In genomic region chr14:105793010-105793702, GRCm38 (mm10) we compare ENCODE assay signal across 26 mouse cellular contexts.
A peak's percentile ranks its signal among the peaks of the same experiment; 100 is the strongest.
DNase-seq lines count a peak whose midpoint lies in the region; ATAC-seq and TF ChIP-seq lines count a peak whose summit lies in the region.
"Had no signal": no experiment of that assay in that cellular context is flagged by ENCODE, and none has a peak within 500 bp of the region (broad histone marks: within the 10 kb centered on the region; RNA-seq: fewer than 3 reads in every experiment).

No protein-coding gene starts in this region.

- H3K79me2 ChIP-seq in liver, adult 2 months (ENCODE audit: control insufficient read depth, insufficient read depth, low read length), result no peaks in the 10 kb centered on the region

- ATAC-seq in kidney, embryonic 14.5 days (ENCODE audit: low FRiP score, low TSS enrichment), result no peak
- ATAC-seq in liver, embryonic 11.5 days (replicated peaks; ENCODE audit: low FRiP score), result no peak
- ATAC-seq in intestine, embryonic 16.5 days, result peak; percentile 98
- no peak for ATAC-seq in midbrain, postnatal 0 days (ENCODE audit: low FRiP score)
- ATAC-seq: forebrain, embryonic 13.5 days; forebrain, postnatal 0 days; Patski had no signal

- no peak for TF ChIP-seq POLR2A in kidney, adult 2 months (IDR thresholded peaks at IDR 0.05; ENCODE audit: low read depth, low read length)
- no peak for TF ChIP-seq POLR2A in liver, adult 2 months (IDR thresholded peaks at IDR 0.05; ENCODE audit: extremely low read depth, insufficient read depth, low read length)

- TF ChIP-seq CTCF in kidney, adult 2 months (conservative IDR thresholded peaks at IDR 0.05; ENCODE audit: insufficient read depth, insufficient read length, low read depth, low read length), result no peak
- no peak for TF ChIP-seq CTCF in liver, adult 2 months (IDR thresholded peaks at IDR 0.05; ENCODE audit: low read depth, low read length)
- no peak for TF ChIP-seq CTCF in midbrain, postnatal 0 days (IDR thresholded peaks at IDR 0.05)

- no peak overlapping the region for H3K27ac ChIP-seq in kidney, adult 2 months (ENCODE audit: insufficient read depth, low read depth, low read length)
- H3K27ac ChIP-seq in kidney, embryonic 14.5 days (ENCODE audit: low read depth, low read length), result no peak overlapping the region
- no peak overlapping the region for H3K27ac ChIP-seq in liver, adult 2 months (replicated peaks; ENCODE audit: insufficient read depth, low read depth, low read length)
- H3K27ac ChIP-seq in liver, embryonic 11.5 days (ENCODE audit: low read depth, low read length), result no peak overlapping the region
- no peak overlapping the region for H3K27ac ChIP-seq in intestine, embryonic 16.5 days (ENCODE audit: low read length)
- no peak overlapping the region for H3K27ac ChIP-seq in midbrain, postnatal 0 days (ENCODE audit: low read depth, low read length)
- H3K27ac ChIP-seq: forebrain, embryonic 10.5 days; forebrain, embryonic 13.5 days; gastrocnemius, adult 2 months; heart, embryonic 15.5 days; hindbrain, embryonic 10.5 days; hindbrain, embryonic 13.5 days had no signal

- H3K27me3 ChIP-seq in kidney, adult 2 months (replicated peaks; ENCODE audit: control insufficient read depth, insufficient read depth, low read length), result no peaks in the 10 kb centered on the region
- H3K27me3 ChIP-seq in kidney, embryonic 14.5 days (ENCODE audit: control insufficient read depth, insufficient read depth, low read length), result no peaks in the 10 kb centered on the region
- H3K27me3 ChIP-seq in liver, adult 2 months (ENCODE audit: control insufficient read depth, insufficient read depth, low read length), result no peaks in the 10 kb centered on the region
- H3K27me3 ChIP-seq in liver, embryonic 11.5 days (replicated peaks; ENCODE audit: control insufficient read depth, insufficient read depth, low read length), result no peaks in the 10 kb centered on the region
- H3K27me3 ChIP-seq in intestine, embryonic 16.5 days (replicated peaks; ENCODE audit: control insufficient read depth, insufficient read depth, low read length), result no peaks in the 10 kb centered on the region
- no peaks in the 10 kb centered on the region for H3K27me3 ChIP-seq in midbrain, postnatal 0 days (ENCODE audit: insufficient read depth, low read length)
- H3K27me3 ChIP-seq: CH12.LX; forebrain, embryonic 13.5 days; heart, embryonic 12.5 days; heart, embryonic 15.5 days; hindbrain, embryonic 13.5 days; Patski had no signal

- no peaks in the 10 kb centered on the region for H3K9me3 ChIP-seq in kidney, embryonic 14.5 days (ENCODE audit: control insufficient read depth, low read length)
- H3K9me3 ChIP-seq in liver, embryonic 11.5 days (ENCODE audit: control insufficient read depth, low read length), result no peaks in the 10 kb centered on the region
- no peaks in the 10 kb centered on the region for H3K9me3 ChIP-seq in intestine, embryonic 16.5 days (ENCODE audit: control insufficient read depth, low read length)
- H3K9me3 ChIP-seq in midbrain, postnatal 0 days (ENCODE audit: low read length), result no peaks in the 10 kb centered on the region
- H3K9me3 ChIP-seq: forebrain, embryonic 10.5 days; heart, embryonic 12.5 days; hindbrain, embryonic 10.5 days; hindbrain, embryonic 13.5 days had no signal

- H3K4me2 ChIP-seq in kidney, embryonic 14.5 days (replicated peaks; ENCODE audit: low read depth, low read length), result no peak overlapping the region
- no peak overlapping the region for H3K4me2 ChIP-seq in liver, embryonic 11.5 days
- H3K4me2 ChIP-seq in intestine, embryonic 16.5 days (ENCODE audit: low read depth, low read length), result no peak overlapping the region
- H3K4me2 ChIP-seq in midbrain, postnatal 0 days (ENCODE audit: low read depth, low read length, poor library complexity, severe bottlenecking), result no peak overlapping the region
- H3K4me2 ChIP-seq: forebrain, embryonic 13.5 days; heart, embryonic 12.5 days; heart, embryonic 15.5 days; hindbrain, embryonic 13.5 days had no signal

- no peak overlapping the region for H3K4me3 ChIP-seq in kidney, adult 2 months (ENCODE audit: insufficient read depth, low read depth, low read length)
- H3K4me3 ChIP-seq in kidney, embryonic 14.5 days (ENCODE audit: low read length), result no peak overlapping the region
- H3K4me3 ChIP-seq in liver, adult 2 months (ENCODE audit: insufficient read depth, low read depth, low read length), result no peak overlapping the region
- no peak overlapping the region for H3K4me3 ChIP-seq in liver, embryonic 11.5 days (ENCODE audit: low read depth, low read length)
- H3K4me3 ChIP-seq in intestine, embryonic 16.5 days (ENCODE audit: low read length), result no peak overlapping the region; the same call in 1 of the 2 replicates
- no peak overlapping the region for H3K4me3 ChIP-seq in midbrain, postnatal 0 days (ENCODE audit: low read depth, low read length)
- H3K4me3 ChIP-seq: forebrain, embryonic 10.5 days; forebrain, embryonic 13.5 days; gastrocnemius, adult 2 months; heart, embryonic 12.5 days; heart, embryonic 15.5 days; hindbrain, embryonic 10.5 days; hindbrain, embryonic 13.5 days had no signal

- H3K36me3 ChIP-seq in kidney, adult 2 months (ENCODE audit: control insufficient read depth, insufficient read depth, low read length), result no peaks in the 10 kb centered on the region
- no peaks in the 10 kb centered on the region for H3K36me3 ChIP-seq in kidney, embryonic 14.5 days (ENCODE audit: control insufficient read depth, insufficient read depth, low read length)
- H3K36me3 ChIP-seq in liver, adult 2 months (ENCODE audit: control insufficient read depth, insufficient read depth, low read length), result no peaks in the 10 kb centered on the region
- H3K36me3 ChIP-seq in liver, embryonic 11.5 days (ENCODE audit: control insufficient read depth, insufficient read depth, low read length), result no peaks in the 10 kb centered on the region
- no peaks in the 10 kb centered on the region for H3K36me3 ChIP-seq in intestine, embryonic 16.5 days (ENCODE audit: control insufficient read depth, insufficient read depth, low read length)
- H3K36me3 ChIP-seq in midbrain, postnatal 0 days (ENCODE audit: insufficient read depth, low read length), result no peaks in the 10 kb centered on the region
- H3K36me3 ChIP-seq: forebrain, embryonic 10.5 days; G1E; heart, embryonic 12.5 days; heart, embryonic 15.5 days; hindbrain, embryonic 10.5 days; hindbrain, embryonic 13.5 days had no signal

- 56% methylated on average over 4 of the region's 4 CpGs for WGBS in kidney, adult 2 months
- WGBS in kidney, embryonic 14.5 days, result 74% methylated on average over 4 of the region's 4 CpGs
- WGBS in liver, adult 2 months, result 31% methylated on average over 4 of the region's 4 CpGs
- WGBS in liver, embryonic 11.5 days, result 65% methylated on average over 4 of the region's 4 CpGs
- 63% methylated on average over 4 of the region's 4 CpGs for WGBS in intestine, embryonic 16.5 days
- WGBS in midbrain, postnatal 0 days, result 80% methylated on average over 4 of the region's 4 CpGs

- no peaks in the 10 kb centered on the region for H3K4me1 ChIP-seq in kidney, adult 2 months (ENCODE audit: control insufficient read depth, insufficient read depth, low read length)
- no peaks in the 10 kb centered on the region for H3K4me1 ChIP-seq in kidney, embryonic 14.5 days (ENCODE audit: control insufficient read depth, insufficient read depth, low read length)
- no peaks in the 10 kb centered on the region; the same call in 1 of the 2 replicates for H3K4me1 ChIP-seq in liver, adult 2 months (ENCODE audit: control insufficient read depth, insufficient read depth, low read length)
- H3K4me1 ChIP-seq in liver, embryonic 11.5 days (replicated peaks; ENCODE audit: control insufficient read depth, insufficient read depth, low read length), result no peaks in the 10 kb centered on the region
- 0 out of 2 replicates have a peak, but pooled peaks cover 2% of the 10 kb centered on the region for H3K4me1 ChIP-seq in intestine, embryonic 16.5 days (ENCODE audit: control insufficient read depth, insufficient read depth, low read length)
- no peaks in the 10 kb centered on the region for H3K4me1 ChIP-seq in midbrain, postnatal 0 days (ENCODE audit: insufficient read depth, low read length)
- H3K4me1 ChIP-seq: forebrain, embryonic 10.5 days; forebrain, embryonic 13.5 days; heart, embryonic 15.5 days; hindbrain, embryonic 10.5 days; hindbrain, embryonic 13.5 days had no signal

- DNase-seq in kidney, adult 2 months, result peak; percentile 33
- DNase-seq in liver, adult 2 months (ENCODE audit: extremely low read depth, low read depth, low spot score), result peak; percentile 83
- DNase-seq in liver, embryonic 11.5 days (ENCODE audit: low spot score), result no peak
- DNase-seq in midbrain, postnatal 0 days (ENCODE audit: low spot score), result no peak
- no peak for DNase-seq in ovary, adult 18-20 months (ENCODE audit: low spot score)
- DNase-seq: adrenal gland, postnatal 10 days; adrenal gland, postnatal 36 days; cerebellum, adult 18-20 months; cerebellum, adult 9-10 months; cerebellum, postnatal 14 days; forebrain, postnatal 0 days; gastrocnemius, adult 2 months; gastrocnemius, postnatal 14 days; heart, postnatal 10 days; heart, postnatal 36 days had no signal

- H3K9ac ChIP-seq in kidney, embryonic 14.5 days (ENCODE audit: low read depth, low read length), result no peak overlapping the region
- H3K9ac ChIP-seq in liver, adult 2 months (ENCODE audit: low read depth, low read length), result no peak overlapping the region
- no peak overlapping the region for H3K9ac ChIP-seq in liver, embryonic 11.5 days (ENCODE audit: low read depth, low read length)
- H3K9ac ChIP-seq in intestine, embryonic 16.5 days (ENCODE audit: low read depth, low read length), result no peak overlapping the region
- no peak overlapping the region for H3K9ac ChIP-seq in midbrain, postnatal 0 days (replicated peaks; ENCODE audit: low read length, poor library complexity, severe bottlenecking)
- H3K9ac ChIP-seq: forebrain, embryonic 13.5 days; forebrain, postnatal 0 days; heart, embryonic 12.5 days; heart, embryonic 15.5 days; hindbrain, embryonic 13.5 days had no signal

Comparison
In these comparisons a context has a peak if more than half of its experiments do, and no peak if none do; other contexts are left out.
1. DNase-seq: peak in kidney, adult 2 months (single experiment) and liver, adult 2 months (single experiment); none in liver, embryonic 11.5 days (single experiment), midbrain, postnatal 0 days (single experiment) and ovary, adult 18-20 months (single experiment).